Mouse (Mus musculus): ENCODE data around the gene Rac3.

- TF ChIP-seq CTCF (IDR thresholded peaks at IDR 0.05; ENCODE audit: extremely low read depth, insufficient read depth, low read length): no peak
- no peak for TF ChIP-seq POLR2A (IDR thresholded peaks at IDR 0.05; ENCODE audit: extremely low read depth, insufficient read depth, low read length)
These were observed 5.2 kb downstream of the Rac3 start for GRCm38 (mm10) chr11:120726243-120727168.

All from cortical plate, adult 2 months (tissue).